Mouse (Mus musculus): ENCODE measurements around the gene Appl1.

GRCm38 (mm10) chr14:26960518-26960917 lies 10.5 kb downstream of the Appl1 start:
- TF ChIP-seq POLR2AphosphoS2 (IDR thresholded peaks at IDR 0.05; ENCODE audit: insufficient read length, low read depth) (no peak), POLR2A (IDR thresholded peaks at IDR 0.05; ENCODE audit: insufficient read length, low read depth) (no peak)

Measured in myocyte (in vitro differentiated cells).